In genomic region chr6:85846921-85847320, GRCm38 (mm10) we compare ENCODE assay signal across 25 mouse cellular contexts. TPM values are rescaled to one million over a fixed set of nuclear protein-coding genes. Genes with fewer than 3 reads are reported as not detected.
"Had no signal": no experiment of that assay in that cellular context is flagged by ENCODE, and none has a peak within 500 bp of the region (broad histone marks: within the 10 kb centered on the region; RNA-seq: fewer than 3 reads in every experiment).

No protein-coding gene starts in this region.

- H3K4me1 ChIP-seq: megakaryocyte, embryonic 14.5 days; midbrain, embryonic 15.5 days had no signal

- H3K4me3 ChIP-seq: megakaryocyte, embryonic 14.5 days; midbrain, embryonic 13.5 days; midbrain, embryonic 15.5 days; neural tube, embryonic 12.5 days had no signal

- H3K27ac ChIP-seq: macrophage; midbrain, embryonic 13.5 days; midbrain, embryonic 15.5 days; neural tube, embryonic 12.5 days had no signal

- H3K27me3 ChIP-seq: midbrain, embryonic 13.5 days; midbrain, embryonic 15.5 days; neural tube, embryonic 12.5 days had no signal

- DNase-seq: lung, adult 18-20 months; lung, embryonic 14.5 days; lung, postnatal 10 days; lung, postnatal 36 days; right cerebral cortex, postnatal 25 days; right cerebral cortex, postnatal 4 days; spleen, adult 18-20 months; thymus, adult 18-20 months; thymus, postnatal 14 days; thymus, postnatal 36 days had no signal

RNA-seq across cellular contexts. Expression of gene Nat8, which starts 15.0 kb away (rescaled TPM):
- total RNA-seq: megakaryocyte progenitor cell, adult 5-6 weeks; monocyte, adult 5-6 weeks; neutrophil, adult 5-6 weeks had no signal
- polyA plus RNA-seq: lung, embryonic 14.5 days; lung, embryonic 16.5 days; macrophage; midbrain, embryonic 11.5 days; midbrain, embryonic 13.5 days; midbrain, embryonic 15.5 days; neural tube, embryonic 12.5 days; neural tube, embryonic 14.5 days; stomach, embryonic 14.5 days; thymus, postnatal 0 days had no signal

RNA-seq across cellular contexts. Expression of gene Nat8f2, which starts 22.0 kb away (rescaled TPM):
- total RNA-seq: megakaryocyte progenitor cell, adult 5-6 weeks; midbrain, postnatal 0 days; monocyte, adult 5-6 weeks; neutrophil, adult 5-6 weeks had no signal
- polyA plus RNA-seq: lung, embryonic 14.5 days; lung, embryonic 16.5 days; macrophage; midbrain, embryonic 11.5 days; midbrain, embryonic 13.5 days; midbrain, embryonic 15.5 days; neural tube, embryonic 12.5 days; neural tube, embryonic 14.5 days; stomach, embryonic 14.5 days had no signal

RNA-seq across cellular contexts. Expression of gene Nat8f5, which starts 26.1 kb away (rescaled TPM):
- total RNA-seq: megakaryocyte progenitor cell, adult 5-6 weeks; monocyte, adult 5-6 weeks; neutrophil, adult 5-6 weeks had no signal
- polyA plus RNA-seq: lung, embryonic 14.5 days; lung, embryonic 16.5 days; macrophage; midbrain, embryonic 11.5 days; neural tube, embryonic 12.5 days; neural tube, embryonic 14.5 days; stomach, embryonic 14.5 days; stomach, embryonic 16.5 days; thymus, postnatal 0 days had no signal

RNA-seq across cellular contexts. Expression of gene Nat8f6, which starts 26.2 kb away (rescaled TPM):
- total RNA-seq: megakaryocyte progenitor cell, adult 5-6 weeks; midbrain, postnatal 0 days; monocyte, adult 5-6 weeks; neutrophil, adult 5-6 weeks had no signal
- polyA plus RNA-seq: lung, embryonic 14.5 days; lung, embryonic 16.5 days; macrophage; midbrain, embryonic 11.5 days; midbrain, embryonic 13.5 days; midbrain, embryonic 15.5 days; midbrain, postnatal 0 days; neural tube, embryonic 12.5 days; neural tube, embryonic 14.5 days; stomach, embryonic 14.5 days; stomach, embryonic 16.5 days; thymus, postnatal 0 days had no signal
